Mouse (Mus musculus) cortical plate, adult 2 months (tissue): ENCODE measurements at regions not wholly inside any gene's neighbourhood (a gene's known extent, or its start where the extent isn't known, plus 50 kb on each side); places are given as distances from the start of the nearest gene placed in this dataset.

ENCODE experiments used
- CTCF ChIP-seq: fragments of 200-500 bp; IDR thresholded peaks from 2 replicates; pipeline ENCODE4 v1.5.1; 2011; ENCODE audit warnings: mild to moderate bottlenecking, control low read depth, low read length; ENCODE audit not compliant: insufficient read depth; ENCODE audit errors: extremely low read depth
- POLR2A ChIP-seq: fragments of 200-500 bp; IDR thresholded peaks from 2 replicates; pipeline ENCODE4 v1.6.1; 2011; ENCODE audit warnings: mild to moderate bottlenecking, low read length, control low read depth; ENCODE audit not compliant: insufficient read depth; ENCODE audit errors: extremely low read depth

- no peak for TF ChIP-seq CTCF
- TF ChIP-seq POLR2A = no peak
Observed at GRCm38 (mm10) chr19:14849561-14849960, 251.7 kb upstream of the Tle4 start.
